Mouse (Mus musculus): ENCODE data around the gene Fdxacb1. TPM values are rescaled to one million over a fixed set of nuclear protein-coding genes. Genes with fewer than 3 reads are reported as not detected.

Gene Fdxacb1
- polyA plus RNA-seq, 1 experiment from 2014 or later, result 11.8 TPM

DNA sequence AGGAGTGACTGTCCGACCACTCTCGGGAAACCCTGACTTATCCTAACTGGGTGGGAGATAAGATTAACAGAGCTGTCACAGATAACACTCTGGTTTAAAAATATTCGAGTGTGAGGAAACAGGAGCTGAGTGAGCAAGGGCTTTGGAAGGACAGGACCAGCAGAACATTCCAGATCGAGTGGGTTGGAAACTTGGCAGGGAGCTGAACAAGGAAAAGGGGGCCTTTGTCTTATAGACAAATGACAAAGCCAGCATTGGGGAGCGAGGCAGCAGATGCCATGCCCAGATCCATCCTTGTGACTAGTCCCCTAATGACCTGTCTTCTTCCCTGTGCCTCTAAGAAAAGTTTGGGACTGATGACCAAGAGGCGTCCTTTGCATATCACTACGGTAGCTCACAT lies 14.1 kb upstream of the Fdxacb1 start:
- no peak for DNase-seq (ENCODE audit: low spot score)
- no peak overlapping the region for H3K4me3 ChIP-seq (ENCODE audit: low read depth, low read length)
- H3K9ac ChIP-seq (ENCODE audit: low read length), result no peak overlapping the region
- H3K4me2 ChIP-seq (ENCODE audit: low read depth, severe bottlenecking), result no peak overlapping the region
- no peaks in the 10 kb centered on the region for H3K27me3 ChIP-seq (ENCODE audit: control insufficient read depth, insufficient read depth, low read length)
- H3K4me1 ChIP-seq (ENCODE audit: control insufficient read depth, insufficient read depth, low read length), result no peaks in the 10 kb centered on the region
- no peaks in the 10 kb centered on the region for H3K36me3 ChIP-seq (ENCODE audit: control insufficient read depth, insufficient read depth, low read length)
- 78% methylated on average over 7 of the region's 7 CpGs for whole genome bisulfite sequencing
- H3K9me3 ChIP-seq (ENCODE audit: control insufficient read depth, low read length), result no peaks in the 10 kb centered on the region
- H3K27ac ChIP-seq (replicated peaks; ENCODE audit: low read depth, low read length), result no peak overlapping the region
- ATAC-seq (ENCODE audit: insufficient number of reproducible peaks, low FRiP score, low TSS enrichment, low read depth), result no peak

DNA sequence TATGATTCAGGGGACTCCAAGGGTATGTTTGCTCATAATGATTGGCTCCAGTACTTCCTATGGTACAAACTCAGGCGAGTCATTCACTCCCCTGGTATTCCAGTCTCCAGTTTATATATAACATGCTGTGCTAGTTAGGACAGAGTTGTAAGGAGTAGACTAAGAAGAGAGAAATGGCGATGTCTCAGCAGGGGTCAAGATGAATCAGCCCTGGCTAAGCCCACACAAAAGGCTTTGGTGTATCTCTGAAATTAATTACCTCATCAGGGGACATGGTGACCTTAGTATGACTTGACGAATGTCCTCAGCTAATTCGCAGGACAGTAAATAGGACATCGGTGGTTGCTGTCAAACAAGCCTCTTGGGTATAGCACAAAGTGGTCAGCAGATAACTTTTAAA lies 11.3 kb upstream of the Fdxacb1 start:
- no peak overlapping the region for H3K4me3 ChIP-seq (ENCODE audit: low read depth, low read length)

DNA sequence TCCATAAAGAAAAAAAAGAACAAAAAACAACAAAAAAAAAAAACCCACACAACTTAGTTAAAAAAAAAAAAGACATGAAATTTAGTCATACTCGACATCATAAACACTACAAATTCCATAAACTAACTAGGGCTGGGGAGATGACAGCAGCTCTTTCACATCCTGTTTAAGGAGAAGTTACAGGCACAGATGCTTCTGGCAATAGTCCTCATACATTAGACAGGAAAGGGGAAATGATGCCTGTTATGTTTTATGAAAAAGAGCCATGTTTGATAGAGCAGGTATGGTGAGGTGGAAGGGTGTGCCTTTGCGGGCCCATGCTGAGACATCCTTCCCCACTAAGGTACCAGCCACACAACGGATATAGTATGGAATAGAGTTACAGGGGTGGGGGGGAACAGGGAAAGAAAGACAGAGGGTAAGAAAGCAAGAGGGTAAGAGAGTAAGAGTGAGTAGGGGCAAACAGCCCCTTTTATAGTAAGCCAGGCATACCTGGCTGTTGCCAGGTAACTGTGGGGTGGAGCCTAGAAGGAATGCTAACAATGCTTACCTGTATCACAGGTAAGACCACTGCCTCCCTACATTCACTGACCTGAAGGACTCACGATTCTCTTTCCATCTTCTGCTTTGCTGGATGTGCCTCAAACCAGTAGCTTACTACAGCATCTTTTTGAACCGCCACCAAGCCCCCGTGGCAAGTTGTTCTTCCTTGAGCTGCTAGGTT lies 6.4 kb upstream of the Fdxacb1 start:
- Histone ChIP-seq H3K27me3 (ENCODE audit: control insufficient read depth, insufficient read depth, low read length) (no peaks in the 10 kb centered on the region), H3K4me3 (ENCODE audit: low read depth, low read length) (no peak overlapping the region), H3K36me3 (ENCODE audit: control insufficient read depth, insufficient read depth, low read length) (no peaks in the 10 kb centered on the region), H3K27ac (replicated peaks; ENCODE audit: low read depth, low read length) (no peak overlapping the region), H3K9ac (ENCODE audit: low read length) (no peak overlapping the region), H3K9me3 (ENCODE audit: control insufficient read depth, low read length) (no peaks in the 10 kb centered on the region), H3K4me1 (ENCODE audit: control insufficient read depth, insufficient read depth, low read length) (no peaks in the 10 kb centered on the region), H3K4me2 (ENCODE audit: low read depth, severe bottlenecking) (no peak overlapping the region)
- 70% methylated on average over 6 of the region's 6 CpGs for WGBS
- ATAC-seq (ENCODE audit: insufficient number of reproducible peaks, low FRiP score, low TSS enrichment, low read depth), result no peak
- no peak for DNase-seq (ENCODE audit: low spot score)

More for the DNA sequence above, 11.3 kb upstream of the Fdxacb1 start:
- no peak overlapping the region for H3K4me2 ChIP-seq (ENCODE audit: low read depth, severe bottlenecking)
- no peaks in the 10 kb centered on the region for H3K36me3 ChIP-seq (ENCODE audit: control insufficient read depth, insufficient read depth, low read length)
- H3K9ac ChIP-seq (ENCODE audit: low read length), result no peak overlapping the region
- no peaks in the 10 kb centered on the region for H3K4me1 ChIP-seq (ENCODE audit: control insufficient read depth, insufficient read depth, low read length)
- no peak for DNase-seq (ENCODE audit: low spot score)
- no peak overlapping the region for H3K27ac ChIP-seq (replicated peaks; ENCODE audit: low read depth, low read length)
- no peak for ATAC-seq (ENCODE audit: insufficient number of reproducible peaks, low FRiP score, low TSS enrichment, low read depth)
- H3K27me3 ChIP-seq (ENCODE audit: control insufficient read depth, insufficient read depth, low read length), result no peaks in the 10 kb centered on the region
- WGBS, result 45% methylated on average over 5 of the region's 5 CpGs
- H3K9me3 ChIP-seq (ENCODE audit: control insufficient read depth, low read length), result no peaks in the 10 kb centered on the region

DNA sequence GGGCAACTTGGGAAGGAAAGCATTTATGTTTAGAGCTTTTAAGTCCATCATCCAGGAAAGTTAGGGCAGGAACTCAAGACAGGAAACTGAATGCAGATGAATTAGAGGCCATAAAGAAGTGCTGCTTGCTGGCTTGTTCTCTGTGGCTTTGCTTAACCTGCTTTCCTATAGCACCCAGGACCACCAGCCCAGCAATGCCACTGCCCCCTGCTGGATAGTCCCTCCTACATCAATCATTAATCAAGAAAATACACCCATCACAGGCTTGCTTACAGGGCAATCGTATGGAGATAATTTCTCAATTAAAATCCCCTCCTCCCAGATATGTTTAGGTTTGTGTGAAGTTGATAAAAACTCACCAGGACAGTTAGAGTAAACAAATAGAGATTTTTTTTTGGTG lies 4.7 kb upstream of the Fdxacb1 start:
- Histone ChIP-seq H3K27ac (replicated peaks; ENCODE audit: low read depth, low read length) (no peak overlapping the region), H3K36me3 (ENCODE audit: control insufficient read depth, insufficient read depth, low read length) (no peaks in the 10 kb centered on the region), H3K4me1 (ENCODE audit: control insufficient read depth, insufficient read depth, low read length) (no peaks in the 10 kb centered on the region), H3K9me3 (ENCODE audit: control insufficient read depth, low read length) (no peaks in the 10 kb centered on the region), H3K4me3 (ENCODE audit: low read depth, low read length) (no peak overlapping the region), H3K27me3 (ENCODE audit: control insufficient read depth, insufficient read depth, low read length) (no peaks in the 10 kb centered on the region), H3K4me2 (ENCODE audit: low read depth, severe bottlenecking) (no peak overlapping the region), H3K9ac (ENCODE audit: low read length) (no peak overlapping the region)
- DNase-seq (ENCODE audit: low spot score) (peak; percentile 45), ATAC-seq (ENCODE audit: insufficient number of reproducible peaks, low FRiP score, low TSS enrichment, low read depth) (no peak)
- WGBS, result 82% methylated on average over 1 of the region's 1 CpGs

DNA sequence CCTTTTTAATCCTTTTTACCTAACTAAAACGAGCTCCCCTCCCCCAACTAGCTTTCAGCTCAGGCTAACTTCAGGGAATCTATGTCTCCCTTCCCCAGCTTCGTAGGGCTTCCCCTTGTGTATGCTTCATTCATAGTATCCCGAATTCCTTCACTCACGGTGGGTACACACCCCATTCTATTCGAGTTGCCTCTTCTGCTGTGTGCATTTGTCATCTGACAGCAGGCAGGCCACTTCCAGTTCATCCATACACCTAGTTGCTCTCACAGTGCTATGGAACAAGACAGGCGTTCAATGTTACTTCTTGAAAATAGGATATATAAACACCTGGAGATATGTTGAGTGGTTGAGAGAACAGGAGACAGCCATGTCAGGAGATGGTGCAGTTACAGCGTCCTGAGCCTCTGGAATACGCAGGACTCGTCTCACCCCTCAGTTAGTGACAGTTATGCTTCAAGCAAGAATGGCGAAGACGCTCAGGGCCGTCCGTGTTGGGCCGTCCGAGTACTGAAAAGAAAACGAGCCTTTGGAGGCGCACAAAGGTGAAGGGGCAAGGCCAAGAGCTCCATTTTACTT lies 417 bp upstream of the Fdxacb1 start:
- H3K27me3 ChIP-seq (ENCODE audit: control insufficient read depth, insufficient read depth, low read length), result no peaks in the 10 kb centered on the region
- no peak overlapping the region for H3K27ac ChIP-seq (replicated peaks; ENCODE audit: low read depth, low read length)
- no peaks in the 10 kb centered on the region for H3K36me3 ChIP-seq (ENCODE audit: control insufficient read depth, insufficient read depth, low read length)
- H3K4me2 ChIP-seq (ENCODE audit: low read depth, severe bottlenecking), result peak overlapping the region; percentile 83
- 7% methylated on average over 17 of the region's 17 CpGs for WGBS
- DNase-seq (ENCODE audit: low spot score), result no peak
- 0 out of 2 replicates have a peak, but pooled peaks cover 2% of the 10 kb centered on the region for H3K4me1 ChIP-seq (ENCODE audit: control insufficient read depth, insufficient read depth, low read length)
- peak overlapping the region; percentile 60 for H3K4me3 ChIP-seq (ENCODE audit: low read depth, low read length)
- peak overlapping the region; percentile 62 for H3K9ac ChIP-seq (ENCODE audit: low read length)
- H3K9me3 ChIP-seq (ENCODE audit: control insufficient read depth, low read length), result no peaks in the 10 kb centered on the region
- ATAC-seq (ENCODE audit: insufficient number of reproducible peaks, low FRiP score, low TSS enrichment, low read depth), result no peak; the same call in 1 of the 2 replicates

DNA sequence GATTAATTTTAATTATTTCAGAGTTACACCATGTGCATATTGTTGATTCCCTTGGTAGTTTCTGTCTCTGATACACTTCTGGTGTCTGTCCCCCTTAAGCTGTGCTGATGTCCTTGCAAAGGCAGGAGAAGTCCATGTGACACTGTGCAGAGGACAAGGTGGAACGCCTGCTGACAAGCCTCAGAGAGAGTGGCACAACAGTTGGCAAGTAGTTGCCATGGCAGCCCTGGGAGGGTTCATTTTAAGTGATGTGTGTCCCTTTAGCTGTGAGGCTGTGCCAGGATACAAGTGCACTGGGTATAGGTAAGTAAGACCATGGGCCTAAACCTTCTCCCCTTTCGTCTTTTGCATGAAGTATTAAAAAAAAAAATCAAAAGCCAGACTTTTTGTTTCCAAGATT lies 2.0 kb downstream of the Fdxacb1 start:
- WGBS, result 67% methylated on average over 2 of the region's 2 CpGs
- Histone ChIP-seq H3K4me1 (ENCODE audit: control insufficient read depth, insufficient read depth, low read length) (0 out of 2 replicates have a peak, but pooled peaks cover 4% of the 10 kb centered on the region), H3K9me3 (ENCODE audit: control insufficient read depth, low read length) (no peaks in the 10 kb centered on the region), H3K27me3 (ENCODE audit: control insufficient read depth, insufficient read depth, low read length) (no peaks in the 10 kb centered on the region), H3K4me2 (ENCODE audit: low read depth, severe bottlenecking) (no peak overlapping the region), H3K9ac (ENCODE audit: low read length) (no peak overlapping the region), H3K36me3 (ENCODE audit: control insufficient read depth, insufficient read depth, low read length) (no peaks in the 10 kb centered on the region), H3K4me3 (ENCODE audit: low read depth, low read length) (no peak overlapping the region), H3K27ac (replicated peaks; ENCODE audit: low read depth, low read length) (no peak overlapping the region)
- DNase-seq (ENCODE audit: low spot score), result no peak
- no peak for ATAC-seq (ENCODE audit: insufficient number of reproducible peaks, low FRiP score, low TSS enrichment, low read depth)

DNA sequence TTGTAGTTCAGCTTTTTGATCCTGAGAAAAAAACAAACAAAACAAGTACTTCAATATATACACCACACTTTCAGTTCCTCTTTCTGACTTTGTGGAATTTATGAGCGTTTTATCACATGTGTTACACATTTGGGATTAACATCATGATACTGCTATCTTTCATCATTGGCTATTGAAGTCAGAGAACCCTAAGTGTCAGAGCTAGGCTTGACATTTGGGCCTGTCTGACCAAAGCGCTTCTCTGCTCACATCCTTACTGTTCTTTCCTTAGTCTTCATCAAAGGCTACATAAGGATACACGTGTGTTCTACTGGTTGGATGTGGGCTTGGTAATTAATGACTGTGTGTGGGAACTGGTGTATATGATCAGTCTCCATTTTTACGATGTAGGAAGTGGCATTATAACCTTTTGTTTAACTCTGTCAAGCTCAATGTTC lies 6.0 kb downstream of the Fdxacb1 start:
- no peaks in the 10 kb centered on the region for H3K9me3 ChIP-seq (ENCODE audit: control insufficient read depth, low read length)
- no peaks in the 10 kb centered on the region for H3K27me3 ChIP-seq (ENCODE audit: control insufficient read depth, insufficient read depth, low read length)
- no peak for DNase-seq (ENCODE audit: low spot score)
- no peak overlapping the region for H3K27ac ChIP-seq (replicated peaks; ENCODE audit: low read depth, low read length)
- H3K36me3 ChIP-seq (ENCODE audit: control insufficient read depth, insufficient read depth, low read length), result no peaks in the 10 kb centered on the region
- 76% methylated on average over 4 of the region's 4 CpGs for WGBS
- no peak overlapping the region for H3K4me3 ChIP-seq (ENCODE audit: low read depth, low read length)
- H3K9ac ChIP-seq (ENCODE audit: low read length), result no peak overlapping the region
- no peak for ATAC-seq (ENCODE audit: insufficient number of reproducible peaks, low FRiP score, low TSS enrichment, low read depth)
- H3K4me2 ChIP-seq (ENCODE audit: low read depth, severe bottlenecking), result no peak overlapping the region
- peaks cover 7% of the 10 kb centered on the region; the same call in 1 of the 2 replicates for H3K4me1 ChIP-seq (ENCODE audit: control insufficient read depth, insufficient read depth, low read length)

DNA sequence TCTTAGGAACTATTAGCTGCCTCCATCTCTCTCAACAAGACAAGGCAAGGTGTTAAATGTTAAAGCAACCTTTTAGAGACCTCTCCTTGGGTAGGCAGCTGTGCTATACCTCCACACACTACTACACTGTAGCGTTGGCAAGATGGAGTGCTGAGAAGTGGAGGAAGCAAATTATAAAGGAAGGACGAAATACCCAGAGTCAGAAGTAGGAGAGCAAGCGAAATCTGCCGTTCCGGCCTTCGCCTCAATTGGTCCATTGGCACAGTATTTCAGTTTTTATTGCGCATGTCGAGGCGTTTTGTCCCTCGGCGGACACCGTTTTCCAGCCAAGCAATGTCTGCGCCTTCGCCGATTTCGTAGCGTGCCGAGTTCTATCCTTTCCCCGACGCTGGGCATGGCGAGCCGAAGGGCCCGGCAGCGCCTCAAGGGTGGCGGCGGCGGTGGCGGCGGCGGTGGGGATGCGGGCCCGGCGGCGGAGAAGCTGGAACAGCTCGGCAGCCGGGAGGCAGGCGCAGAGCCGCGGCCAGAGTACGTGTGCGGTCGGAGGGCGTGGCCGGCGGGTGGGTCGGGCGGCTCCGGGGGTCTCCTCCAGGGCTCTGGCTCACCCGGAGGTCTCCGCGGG lies 7.1 kb downstream of the Fdxacb1 start, which contains the start of the genes Alg9 and 1110032A03Rik:
TSS of gene Alg9 (plus strand) at position 29 of the 622 bp plus-strand sequence.
TSS of gene 1110032A03Rik (minus strand) at position 530 of the 622 bp plus-strand sequence.
- Histone ChIP-seq H3K9me3 (ENCODE audit: control insufficient read depth, low read length) (no peaks in the 10 kb centered on the region), H3K4me3 (ENCODE audit: low read depth, low read length) (peak within 1 kb of the TSS; percentile 87), H3K4me1 (ENCODE audit: control insufficient read depth, insufficient read depth, low read length) (peaks cover 7% of the 10 kb centered on the region; the same call in 1 of the 2 replicates), H3K27ac (replicated peaks; ENCODE audit: low read depth, low read length) (peak within 1 kb of the TSS; percentile 65), H3K4me2 (ENCODE audit: low read depth, severe bottlenecking) (peak within 1 kb of the TSS; percentile 69), H3K9ac (ENCODE audit: low read length) (peak within 1 kb of the TSS; percentile 89), H3K36me3 (ENCODE audit: control insufficient read depth, insufficient read depth, low read length) (peaks cover 2% of the 10 kb centered on the region; the same call in 1 of the 2 replicates), H3K27me3 (ENCODE audit: control insufficient read depth, insufficient read depth, low read length) (no peaks in the 10 kb centered on the region)
- WGBS, result under 1% methylated on average over 41 of the region's 51 CpGs
- DNase-seq (ENCODE audit: low spot score) (peak; percentile 95), ATAC-seq (ENCODE audit: insufficient number of reproducible peaks, low FRiP score, low TSS enrichment, low read depth) (peak; percentile 85)

Measured in limb, embryonic 11.5 days (tissue).